Mouse (Mus musculus): ENCODE measurements around the gene Rwdd1.
"Not testable (repeated sequence)": the region's sequence is repeated elsewhere in the genome, so short reads cannot be mapped to it uniquely, and the experiment has no call there.

Rwdd1 gene

GRCm38 (mm10) chr10:34019302-34020075 is at the start of gene Rwdd1:
Gene Rwdd1 (minus strand): TSS chr10:34019624.
- DNase-seq (ENCODE audit: inconsistent ontology term), result peak; percentile 99

- DNase-seq (ENCODE audit: inconsistent ontology term), result no peak
Measured at GRCm38 (mm10) chr10:34066591-34066990, 47.2 kb upstream of the Rwdd1 start.

- DNase-seq (ENCODE audit: inconsistent ontology term), result no peak
Measured at GRCm38 (mm10) chr10:34053987-34054386, 34.6 kb upstream of the Rwdd1 start.

- no peak for DNase-seq (ENCODE audit: inconsistent ontology term)
Measured at GRCm38 (mm10) chr10:34044210-34044609, 24.8 kb upstream of the Rwdd1 start, which contains the start of gene Calhm4. Gene Calhm4 (minus strand): TSS chr10:34044310.

- no peak for DNase-seq (ENCODE audit: inconsistent ontology term)
Measured at GRCm38 (mm10) chr10:34037401-34037800, 18.0 kb upstream of the Rwdd1 start, which contains the start of gene Trappc3l. Gene Trappc3l (plus strand): TSS chr10:34037597.

- DNase-seq (ENCODE audit: inconsistent ontology term), result peak; percentile 34
Measured at GRCm38 (mm10) chr10:34036587-34036986, 17.2 kb upstream of the Rwdd1 start.

- peak; percentile 70 for DNase-seq (ENCODE audit: inconsistent ontology term)
Measured at GRCm38 (mm10) chr10:34033630-34034305, 14.3 kb upstream of the Rwdd1 start.

GRCm38 (mm10) chr10:34030322-34030721 is 10.9 kb upstream of the Rwdd1 start:
- no peak for DNase-seq (ENCODE audit: inconsistent ontology term)

- peak; percentile 20 for DNase-seq (ENCODE audit: inconsistent ontology term)
Measured at GRCm38 (mm10) chr10:34018746-34019301, 600 bp downstream of the Rwdd1 start.

- DNase-seq (ENCODE audit: inconsistent ontology term), result peak; percentile 20
Measured at GRCm38 (mm10) chr10:34013241-34013640, 6.2 kb downstream of the Rwdd1 start.

GRCm38 (mm10) chr10:34012581-34012980 is 6.8 kb downstream of the Rwdd1 start:
- DNase-seq (ENCODE audit: inconsistent ontology term), result no peak

- no peak for DNase-seq (ENCODE audit: inconsistent ontology term)
Measured at GRCm38 (mm10) chr10:33998397-33998796, 21.0 kb downstream of the Rwdd1 start.

- DNase-seq (ENCODE audit: inconsistent ontology term), result not testable (repeated sequence)
Measured at GRCm38 (mm10) chr10:33996686-33997085, 22.7 kb downstream of the Rwdd1 start.

GRCm38 (mm10) chr10:33986771-33987170 is 32.7 kb downstream of the Rwdd1 start:
- peak; percentile 44 for DNase-seq (ENCODE audit: inconsistent ontology term)

- no peak for DNase-seq (ENCODE audit: inconsistent ontology term)
Measured at GRCm38 (mm10) chr10:33974781-33975494, 44.5 kb downstream of the Rwdd1 start.

- no peak for DNase-seq (ENCODE audit: inconsistent ontology term)
Measured at GRCm38 (mm10) chr10:33952509-33952908, 66.9 kb downstream of the Rwdd1 start.

- DNase-seq (ENCODE audit: inconsistent ontology term), result peak; percentile 78
Measured at GRCm38 (mm10) chr10:33950803-33951583, 68.4 kb downstream of the Rwdd1 start, which contains the start of gene Zup1. Gene Zup1 (minus strand): TSS chr10:33951269.

Measured in Muller cell, postnatal 12 days (primary cell).